Mouse (Mus musculus) kidney, adult 10 weeks (tissue): ENCODE data around the gene Pspn. TPM values are rescaled to one million over a fixed set of nuclear protein-coding genes. Genes with fewer than 3 reads are reported as not detected.

Source experiments
- polyA plus RNA-seq: library from polyadenylated mRNA; stranded (reverse); fragments of 350-450 nt; fragmentation: Illumina TruSeq; extraction: RNeasy Lipid Tissue Mini Kit (QIAGEN cat#74804); gene quantifications from one replicate; pipeline ENCODE4 v1.2.3, GENCODE M21; 2014; ENCODE audit warnings: low read depth, low replicate concordance

The Pspn gene
- polyA plus RNA-seq = not detected

DNA sequence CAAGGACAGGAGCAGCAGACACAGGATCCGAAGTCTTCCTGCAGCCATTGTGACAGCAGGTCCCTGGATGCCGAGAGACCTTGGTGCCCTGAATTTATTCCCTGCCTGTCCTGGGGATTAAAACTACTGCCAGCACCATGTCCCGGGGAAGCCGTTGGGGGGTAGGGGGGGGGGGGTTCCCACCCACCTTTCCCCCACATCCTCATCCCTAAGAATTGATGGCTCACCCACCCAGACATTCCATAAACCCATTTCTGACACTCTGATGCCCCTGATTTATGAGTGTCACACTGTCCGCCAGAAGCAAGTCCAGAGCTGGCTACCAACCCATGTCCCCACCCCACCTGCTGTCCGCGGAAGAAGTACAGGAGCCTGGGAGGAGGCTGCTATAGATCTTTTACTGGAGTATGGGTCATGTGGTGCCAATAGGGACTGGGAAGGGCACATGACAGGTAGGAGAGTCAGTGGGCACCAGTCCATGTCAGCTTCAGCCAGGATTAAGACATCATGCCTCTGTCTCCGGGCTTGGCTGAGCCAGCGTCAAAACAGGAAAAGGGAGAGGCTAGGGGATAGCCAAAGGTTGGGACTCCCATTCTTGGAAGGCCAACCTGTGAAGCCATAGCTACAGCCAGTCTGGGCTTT lies at the start of gene Pspn:
TSS of gene Pspn (minus strand) at position 51 of the 642 bp plus-strand sequence.

DNA sequence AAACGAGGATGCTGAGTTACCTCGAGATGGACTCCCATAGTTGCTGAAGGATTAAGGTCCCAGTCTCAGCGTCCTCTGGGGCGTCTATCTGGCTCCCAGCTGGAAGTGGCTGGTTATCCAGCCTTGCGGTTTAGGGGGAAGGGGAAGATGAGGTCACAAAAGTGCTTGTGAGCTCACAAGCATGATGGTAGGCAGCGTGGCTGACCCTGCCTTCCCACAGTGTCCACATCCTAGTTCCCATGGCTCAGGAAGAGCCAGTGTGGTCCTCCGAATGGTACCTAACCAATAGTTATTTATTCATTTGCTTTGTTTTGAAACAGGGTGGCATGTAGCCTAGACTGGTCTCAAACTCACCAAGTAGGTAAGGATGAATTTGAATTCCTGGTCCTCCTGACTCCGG lies 41.7 kb upstream of the Pspn start, which contains the start of gene Slc25a41:
TSS of gene Slc25a41 (minus strand) at position 101 of the 400 bp plus-strand sequence.

DNA sequence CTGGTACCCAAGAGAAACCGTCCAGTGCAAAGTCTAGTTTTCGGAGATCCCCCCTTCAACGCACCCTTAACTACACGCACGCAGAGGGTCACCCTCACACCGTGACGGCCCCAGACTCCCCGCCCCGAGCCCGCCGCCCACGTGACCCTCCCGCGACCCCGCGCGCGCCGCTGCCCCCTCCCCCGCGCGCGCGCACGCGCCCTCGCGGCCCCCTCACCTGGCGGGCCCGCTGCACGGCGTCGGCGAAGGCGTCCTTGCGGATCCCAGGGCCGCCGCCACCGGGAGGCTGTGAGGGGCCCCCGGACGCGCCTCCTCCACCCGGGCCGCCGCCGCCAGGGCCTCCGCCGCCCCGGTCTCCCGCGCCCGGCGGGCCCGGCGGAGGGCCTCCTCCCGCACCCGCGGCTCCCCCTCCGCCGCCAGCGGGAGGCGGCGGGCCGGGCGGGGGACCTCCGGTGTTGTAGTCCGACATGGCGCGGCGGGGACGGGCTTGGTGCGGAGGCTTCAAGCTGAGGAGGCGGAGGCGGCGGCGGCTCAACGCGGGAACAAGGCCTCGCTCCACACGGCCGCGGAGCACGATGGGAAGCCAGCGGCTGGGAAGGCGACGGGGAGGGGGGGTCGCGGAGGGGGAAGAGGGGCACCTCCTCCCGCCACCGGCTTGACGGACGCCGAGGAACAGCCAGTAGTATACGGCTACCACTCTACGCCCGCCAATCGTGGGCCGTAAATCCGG lies 31.3 kb upstream of the Pspn start, which contains the start of gene Khsrp:
TSS of gene Khsrp (minus strand) at position 592 of the 730 bp plus-strand sequence.

DNA sequence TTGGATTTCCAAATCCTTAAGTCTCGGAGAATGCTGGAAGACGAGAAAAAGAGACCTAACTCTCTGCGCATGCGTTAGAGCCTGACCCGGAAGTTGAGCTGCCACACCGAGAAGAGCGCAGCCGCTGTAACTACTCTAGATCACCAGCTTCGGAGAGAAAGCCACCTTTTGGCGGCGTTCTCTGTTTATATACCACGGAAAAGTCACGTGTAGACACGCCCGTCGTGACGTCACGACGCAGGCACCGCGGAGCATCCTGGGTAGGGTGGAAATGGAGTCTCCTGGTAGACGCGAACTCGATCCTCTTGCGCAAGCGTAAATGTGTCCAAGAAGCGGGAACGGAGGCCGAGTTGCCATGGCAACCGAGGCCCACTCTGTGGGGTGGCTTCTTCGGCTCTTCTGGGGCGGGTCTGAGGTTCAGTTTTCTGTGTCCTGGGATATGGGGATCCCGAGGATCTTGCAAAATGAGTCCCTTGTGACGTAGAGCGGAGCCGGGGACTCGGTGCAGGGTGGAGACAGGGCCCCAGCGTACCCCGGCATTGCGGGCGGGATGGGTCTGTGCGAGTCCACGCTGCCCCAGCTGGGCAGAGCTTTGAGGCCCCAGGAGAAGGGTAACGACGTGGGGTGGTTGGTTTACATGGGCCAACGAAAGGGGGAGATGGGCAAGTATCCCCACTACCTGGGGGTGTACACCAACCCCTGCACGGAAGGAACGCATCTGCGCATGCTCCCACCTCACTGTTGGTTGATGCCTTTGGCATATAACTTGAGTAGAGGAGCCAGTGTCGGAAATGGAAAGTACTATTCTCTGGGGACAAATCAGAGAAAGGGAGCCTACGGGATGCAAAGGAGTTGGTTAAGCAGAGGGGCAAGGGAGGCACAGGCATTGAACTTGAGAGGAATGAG lies 11.7 kb upstream of the Pspn start, which contains the start of the genes Gtf2f1 and Gm17949:
TSS of gene Gtf2f1 (minus strand) at position 53 of the 906 bp plus-strand sequence.
TSS of gene Gm17949 (plus strand) at position 234 of the 906 bp plus-strand sequence.

DNA sequence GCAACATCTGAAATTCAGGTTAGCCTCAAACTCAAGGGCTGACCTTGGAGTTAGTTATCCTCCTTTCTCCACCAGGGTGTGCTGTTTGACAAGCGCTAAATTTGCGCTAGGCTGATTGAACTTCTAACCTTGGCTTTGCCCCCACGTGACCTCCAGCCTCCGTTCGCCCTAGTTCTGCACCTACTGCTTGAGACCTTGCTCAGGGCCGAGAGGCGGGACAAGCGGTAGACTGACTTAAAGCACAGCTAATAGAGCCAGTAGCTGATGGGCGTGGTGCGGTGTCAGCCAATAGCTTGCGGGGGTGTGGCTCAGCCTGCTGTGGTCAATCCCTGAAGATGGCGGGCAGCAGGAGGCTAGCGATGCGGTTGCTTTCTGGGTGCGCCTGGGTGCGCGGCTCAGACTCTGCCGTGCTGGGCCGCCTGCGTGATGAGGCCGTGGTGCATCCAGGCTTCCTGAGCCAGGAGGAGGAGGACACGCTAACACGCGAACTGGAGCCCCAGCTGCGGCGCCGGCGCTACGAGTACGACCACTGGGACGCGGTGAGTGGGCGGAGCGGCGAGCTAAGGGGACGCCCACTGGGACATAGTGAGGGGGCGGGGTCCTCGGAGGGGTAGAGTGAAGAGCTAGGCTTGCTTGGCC lies 2.7 kb downstream of the Pspn start, which contains the start of gene Alkbh7:
TSS of gene Alkbh7 (plus strand) at position 311 of the 639 bp plus-strand sequence.

DNA sequence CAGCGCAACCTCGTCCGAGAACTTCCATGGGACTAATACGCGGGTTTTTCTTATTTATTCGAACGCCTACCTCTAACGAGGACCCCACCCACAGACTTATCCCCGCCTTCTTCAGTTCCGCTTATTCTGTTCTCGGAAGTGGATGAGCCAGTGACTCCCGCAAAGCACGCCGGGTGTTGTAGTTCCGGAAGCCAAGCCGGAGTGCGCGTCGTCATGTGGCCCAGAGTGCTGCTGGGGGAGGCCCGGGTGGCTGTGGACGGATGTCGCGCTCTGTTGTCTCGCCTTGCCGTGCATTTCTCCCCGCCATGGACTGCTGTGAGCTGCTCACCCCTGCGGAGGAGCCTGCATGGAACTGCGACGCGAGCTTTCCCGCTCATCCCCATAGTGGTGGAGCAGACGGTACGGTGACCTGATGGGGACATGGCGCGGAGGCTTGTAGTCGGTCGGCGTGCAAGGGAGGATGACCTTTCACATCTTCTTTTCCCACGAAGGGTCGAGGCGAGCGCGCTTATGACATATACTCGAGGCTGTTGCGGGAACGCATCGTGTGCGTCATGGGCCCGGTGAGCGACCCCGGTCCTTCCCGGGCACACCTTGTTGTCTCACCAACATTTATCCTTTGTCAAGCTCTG lies 9.6 kb downstream of the Pspn start, which contains the start of gene Clpp:
TSS of gene Clpp (plus strand) at position 191 of the 632 bp plus-strand sequence.

DNA sequence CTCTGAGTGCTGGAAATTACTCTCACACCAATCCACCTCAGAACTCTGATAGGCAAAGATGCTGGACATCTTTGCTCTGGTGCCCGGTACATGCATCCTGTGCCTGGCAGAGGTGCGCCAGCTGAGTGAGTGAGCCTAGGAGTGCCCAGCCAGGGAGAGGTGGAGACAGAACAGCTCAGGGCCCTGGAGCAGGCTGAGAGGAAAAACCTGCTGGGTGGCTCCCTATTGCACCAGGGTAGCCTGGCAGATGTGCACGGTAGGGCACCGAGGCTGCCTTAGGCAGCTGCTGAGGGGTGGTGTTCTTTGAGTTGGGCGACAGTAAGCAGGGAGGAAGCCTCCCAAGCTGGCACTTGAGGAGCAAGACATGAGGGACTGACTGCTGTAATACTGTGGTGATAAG lies 17.8 kb downstream of the Pspn start, which contains the start of gene Acer1:
TSS of gene Acer1 (minus strand) at position 114 of the 400 bp plus-strand sequence.

Other genes with a start within 250 kb of the Pspn start
- gene Nrtn, start 242.5 kb downstream of the Pspn start, polyA plus RNA-seq = not detected
- 1.3 TPM for gene Dus3l, start 235.3 kb downstream of the Pspn start, polyA plus RNA-seq
- not detected for gene Prr22, start 229.8 kb downstream of the Pspn start, polyA plus RNA-seq
- gene Rfx2, start 169.0 kb downstream of the Pspn start, polyA plus RNA-seq = 0.12 TPM
- gene Acsbg2, start 125.6 kb downstream of the Pspn start, polyA plus RNA-seq = not detected
- gene 1700061G19Rik, start 124.5 kb downstream of the Pspn start, polyA plus RNA-seq = not detected
- gene Mllt1, start 64.6 kb downstream of the Pspn start, polyA plus RNA-seq = 0.49 TPM
- not detected for gene Acer1, start 17.9 kb downstream of the Pspn start, polyA plus RNA-seq
- 3.0 TPM for gene Clpp, start 9.7 kb downstream of the Pspn start, polyA plus RNA-seq
- 3.5 TPM for gene Alkbh7, start 2.7 kb downstream of the Pspn start, polyA plus RNA-seq
- 2.4 TPM for gene Gtf2f1, start 11.3 kb upstream of the Pspn start, polyA plus RNA-seq
- not detected for gene Gm17949, start 11.5 kb upstream of the Pspn start, polyA plus RNA-seq
- 4.1 TPM for gene Khsrp, start 31.5 kb upstream of the Pspn start, polyA plus RNA-seq
- gene Slc25a41, start 41.6 kb upstream of the Pspn start, polyA plus RNA-seq = not detected
- 14.2 TPM for gene Crb3, start 59.1 kb upstream of the Pspn start, polyA plus RNA-seq
- 21.2 TPM for gene Slc25a23, start 59.8 kb upstream of the Pspn start, polyA plus RNA-seq
- not detected for gene Dennd1c, start 78.5 kb upstream of the Pspn start, polyA plus RNA-seq
- not detected for gene Tubb4a, start 87.8 kb upstream of the Pspn start, polyA plus RNA-seq
- gene Tnfsf9, start 105.3 kb upstream of the Pspn start, polyA plus RNA-seq = 0.49 TPM
- gene Cd70, start 149.8 kb upstream of the Pspn start, polyA plus RNA-seq = not detected
- not detected for gene Tnfsf14, start 194.2 kb upstream of the Pspn start, polyA plus RNA-seq
- gene C3, start 228.1 kb upstream of the Pspn start, polyA plus RNA-seq = 24.6 TPM
- 1.1 TPM for gene Gpr108, start 248.4 kb upstream of the Pspn start, polyA plus RNA-seq
- gene Trip10, start 249.4 kb upstream of the Pspn start, polyA plus RNA-seq = 3.2 TPM